ENCODE assay signal across 9 mouse cellular contexts in genomic region chr13:42709148-42709547, GRCm38 (mm10). TPM values are rescaled to one million over a fixed set of nuclear protein-coding genes. Genes with fewer than 3 reads are reported as not detected.
DNase-seq lines count a peak whose midpoint lies in the region; ATAC-seq lines count a peak whose summit lies in the region.
"Had no signal": no experiment of that assay in that cellular context is flagged by ENCODE, and none has a peak within 500 bp of the region (broad histone marks: within the 10 kb centered on the region; RNA-seq: fewer than 3 reads in every experiment).

No protein-coding gene starts in this region.

- H3K4me1 ChIP-seq in kidney, embryonic 15.5 days, result peaks cover 6% of the 10 kb centered on the region
- H3K4me1 ChIP-seq in midbrain, embryonic 14.5 days (ENCODE audit: control insufficient read depth, insufficient read depth, low read length), result peaks cover 19% of the 10 kb centered on the region

- 0 out of 2 replicates have a peak, but pooled peaks have one; percentile 25 for ATAC-seq in kidney, embryonic 15.5 days (replicated peaks; ENCODE audit: low FRiP score)
- ATAC-seq in cerebellum, adult (ENCODE audit: insufficient number of reproducible peaks, low FRiP score, low TSS enrichment), result peak; percentile 74
- 0 out of 2 replicates have a peak, but pooled peaks have one; percentile 25 for ATAC-seq in erythroid progenitor cell, adult 5-6 weeks (replicated peaks; ENCODE audit: low FRiP score, poor library complexity, severe bottlenecking)
- peak; percentile 69 for ATAC-seq in midbrain, embryonic 14.5 days (ENCODE audit: low FRiP score, low TSS enrichment)

- no peaks in the 10 kb centered on the region for H3K36me3 ChIP-seq in kidney, embryonic 15.5 days
- no peaks in the 10 kb centered on the region for H3K36me3 ChIP-seq in midbrain, embryonic 14.5 days (ENCODE audit: control insufficient read depth, insufficient read depth, low read length)

- H3K4me3 ChIP-seq in kidney, embryonic 15.5 days (replicated peaks), result peak overlapping the region; percentile 44
- peak overlapping the region; percentile 66 for H3K4me3 ChIP-seq in midbrain, embryonic 14.5 days (replicated peaks; ENCODE audit: low read depth, low read length)
- H3K4me3 ChIP-seq: myocyte had no signal

- no peak overlapping the region for H3K27ac ChIP-seq in kidney, embryonic 15.5 days
- peak overlapping the region; percentile 86 for H3K27ac ChIP-seq in midbrain, embryonic 14.5 days (replicated peaks; ENCODE audit: low read depth, low read length)

- no peaks in the 10 kb centered on the region for H3K9me3 ChIP-seq in kidney, embryonic 15.5 days (replicated peaks)
- H3K9me3 ChIP-seq in midbrain, embryonic 14.5 days (ENCODE audit: control insufficient read depth, low read length), result no peaks in the 10 kb centered on the region

- 10% methylated on average over 11 of the region's 11 CpGs for WGBS in kidney, embryonic 15.5 days
- 3% methylated on average over 11 of the region's 11 CpGs for WGBS in midbrain, embryonic 14.5 days

- H3K9ac ChIP-seq in kidney, embryonic 15.5 days, result no peak overlapping the region
- H3K9ac ChIP-seq in midbrain, embryonic 14.5 days (replicated peaks; ENCODE audit: low read length), result peak overlapping the region; percentile 93

- DNase-seq in kidney, adult 9 months, result no peak
- DNase-seq in midbrain, embryonic 14.5 days, result peak; percentile 74
- DNase-seq in spleen, postnatal 10 days (ENCODE audit: low spot score in 2 of 2), result no peak
- no peak for DNase-seq in thymus, postnatal 36 days
- DNase-seq in layer of hippocampus, adult 9-11 months, result no peak

- peaks cover 30% of the 10 kb centered on the region for H3K27me3 ChIP-seq in kidney, embryonic 15.5 days
- H3K27me3 ChIP-seq in midbrain, embryonic 14.5 days (ENCODE audit: control insufficient read depth, insufficient read depth, low read length), result no peaks in the 10 kb centered on the region

- H3K4me2 ChIP-seq in kidney, embryonic 15.5 days, result peak overlapping the region; percentile 77
- peak overlapping the region; percentile 60 for H3K4me2 ChIP-seq in midbrain, embryonic 14.5 days (ENCODE audit: low read length)

RNA-seq across cellular contexts. Expression of gene Phactr1, which starts 28.7 kb away (rescaled TPM):
- polyA plus RNA-seq in kidney, embryonic 15.5 days (2015; fragmentation: Nextera tagmentation; extraction: Ambion mirVana), result 24.5 and 25.7 TPM in 2 replicates
- not detected in 2 replicates for total RNA-seq in erythroid progenitor cell, adult 5-6 weeks (2015; ENCODE audit: low replicate concordance)
- not detected in 2 replicates for total RNA-seq in erythroid progenitor cell, adult 5-6 weeks (2017; ENCODE audit: low replicate concordance)
- 62.2 and 63.8 TPM in 2 replicates for polyA plus RNA-seq in midbrain, embryonic 14.5 days (2014; fragmentation: Nextera tagmentation; extraction: Ambion mirVana)
- polyA plus RNA-seq: myocyte had no signal
